Mouse (Mus musculus) gastrocnemius, adult 8-10 months (tissue): ENCODE measurements around the gene Tm4sf20. TPM values are rescaled to one million over a fixed set of nuclear protein-coding genes. Genes with fewer than 3 reads are reported as not detected.

Source experiments
- DNase-seq, 2 experiments: peaks; one replicate each; pipeline ENCODE4 v3.0.0; 2022; ENCODE audit warnings: low spot score in 2 of 2
- total RNA-seq, 4 experiments: library from RNA; stranded (reverse); gene quantifications; 2 replicates each; pipeline ENCODE4 v1.2.4; 2022

Tm4sf20 gene
- total RNA-seq, 4 experiments from 2014 or later = not detected

DNA sequence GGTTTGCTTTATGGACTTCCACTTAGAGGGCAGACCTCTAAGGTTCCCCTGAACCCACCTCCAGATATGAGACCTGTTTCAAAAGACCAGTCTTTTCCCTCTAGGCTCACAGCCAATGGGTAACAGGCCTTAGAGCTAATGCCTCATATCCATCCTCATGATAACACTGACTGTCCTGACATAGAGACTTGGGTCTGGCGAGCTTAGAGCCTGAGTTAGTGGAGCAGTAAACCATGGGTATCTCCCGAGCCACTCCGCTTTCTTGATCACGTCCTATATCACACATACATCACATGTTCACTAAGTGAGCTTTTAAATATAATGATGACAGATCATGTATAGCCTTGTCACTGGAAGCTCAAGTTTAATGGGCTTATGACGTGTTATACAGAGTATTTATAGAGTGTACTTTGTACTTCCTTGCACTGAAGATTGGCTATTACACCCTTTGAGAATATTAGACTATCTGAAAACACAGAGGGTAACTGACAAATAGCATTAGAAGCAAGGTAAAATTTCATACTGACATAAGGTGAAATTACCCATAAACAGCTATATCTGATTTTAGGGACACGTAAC, 11.2 kb upstream of the Tm4sf20 start:
- no peak for DNase-seq

DNA sequence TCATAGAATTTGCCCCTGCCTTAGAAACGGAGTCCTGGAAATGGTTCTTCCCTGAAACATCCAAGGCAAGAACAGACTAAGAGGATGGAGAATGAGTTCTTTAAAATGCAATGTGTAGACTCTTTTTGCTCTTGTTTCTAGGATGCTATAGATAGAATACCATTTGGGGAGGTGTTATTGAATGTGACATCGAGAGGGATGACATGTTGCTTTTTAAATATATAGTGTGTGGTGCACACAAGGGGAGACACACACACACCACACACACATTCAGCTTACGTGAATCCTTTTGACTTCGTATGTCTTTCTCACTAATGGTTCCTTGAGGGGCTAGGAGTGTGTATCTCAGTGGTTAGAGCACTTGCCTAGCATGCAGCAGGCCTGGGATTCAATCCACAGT, 7.0 kb upstream of the Tm4sf20 start:
- no peak for DNase-seq

GRCm38 (mm10) chr1:82773208-82773607, 4.9 kb upstream of the Tm4sf20 start:
- DNase-seq = no peak

DNA sequence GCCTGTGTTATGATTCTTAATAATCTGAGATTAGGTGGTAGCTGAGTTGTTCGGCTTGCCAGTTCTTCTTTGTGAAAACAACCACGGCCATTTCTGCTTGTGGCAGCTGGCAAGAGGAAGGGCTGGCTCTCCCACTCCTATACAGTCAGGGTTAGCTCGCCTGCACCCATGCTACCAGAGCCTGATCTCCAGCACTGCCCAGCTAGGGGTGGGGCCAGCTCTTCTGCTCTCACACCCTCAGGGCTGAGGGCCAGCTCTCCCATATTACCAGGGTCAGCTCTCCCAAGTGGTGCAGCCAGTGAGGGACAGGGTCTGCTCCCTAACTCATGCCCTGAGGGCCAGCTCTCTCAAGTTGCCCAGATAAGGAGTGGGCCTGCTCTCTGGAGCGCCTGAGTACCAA, 4.2 kb upstream of the Tm4sf20 start:
- no peak for DNase-seq

DNA sequence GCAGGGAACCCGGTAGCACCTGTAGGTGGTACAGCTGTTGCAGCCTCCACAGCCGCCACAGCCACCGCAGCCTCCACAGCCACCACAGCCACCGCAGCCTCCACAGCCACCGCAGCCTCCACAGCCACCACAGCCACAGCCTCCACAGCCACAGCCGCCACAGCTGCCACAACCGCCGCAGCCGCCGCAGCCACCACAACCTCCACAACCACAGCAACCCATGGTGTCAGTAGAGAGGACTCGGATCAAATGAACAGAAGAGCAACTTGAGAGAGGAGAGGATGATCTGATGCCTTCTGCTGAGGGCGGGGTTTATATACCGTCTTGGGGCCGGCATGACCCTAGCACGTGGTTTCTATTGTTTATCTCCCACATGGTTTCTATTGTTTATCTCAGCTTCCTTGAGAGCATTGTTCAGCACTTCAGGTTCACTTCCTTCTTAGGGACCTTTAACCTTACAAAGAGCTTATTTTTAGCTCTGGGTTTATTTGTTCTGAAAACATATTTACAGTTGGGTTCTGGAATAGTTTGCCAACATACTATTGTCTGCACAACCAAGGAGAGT, 2.8 kb upstream of the Tm4sf20 start, which contains the start of gene Gm47791:
Gm47791 (minus strand) TSS at position 222 of the 565 bp plus-strand sequence.
- no peak for DNase-seq

GRCm38 (mm10) chr1:82766641-82767040, 1.6 kb downstream of the Tm4sf20 start:
- no peak for DNase-seq

DNA sequence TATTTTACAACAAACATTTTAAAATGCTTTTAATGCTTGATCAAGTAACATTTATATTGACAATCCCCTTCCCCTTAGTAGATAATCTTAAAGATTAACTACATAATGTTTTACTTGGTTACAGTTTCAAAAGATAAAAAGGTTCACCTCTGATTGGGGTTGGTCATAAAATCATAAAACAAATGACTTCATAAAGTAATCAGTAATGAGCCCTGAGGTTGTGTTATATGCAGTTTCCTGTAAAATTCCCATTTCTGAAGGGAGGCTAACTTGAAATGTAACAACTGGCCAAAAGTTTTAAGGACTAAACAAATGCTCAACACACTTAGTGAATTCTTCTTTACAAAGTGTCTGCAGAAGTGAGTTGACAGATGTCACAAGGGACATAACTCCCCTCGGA, 2.0 kb downstream of the Tm4sf20 start:
- no peak for DNase-seq

DNA sequence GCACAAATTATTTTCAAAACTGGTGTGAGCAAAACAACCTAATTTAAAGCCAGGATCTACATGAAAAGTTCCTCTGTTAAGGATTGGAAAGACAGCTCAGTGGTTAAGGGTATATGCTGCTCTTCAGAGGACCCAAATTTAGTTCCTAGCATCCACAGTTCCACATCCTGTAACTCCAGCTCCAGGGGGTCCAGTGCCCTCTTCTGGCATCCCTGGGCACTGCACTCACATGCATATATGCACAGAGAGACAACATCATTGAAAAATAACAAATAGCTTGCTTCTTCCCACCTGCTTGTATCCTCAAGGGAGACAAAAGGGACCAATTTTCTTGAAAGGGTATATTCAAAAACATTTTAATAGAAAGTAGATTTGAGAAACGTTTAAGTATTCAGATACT, 6.0 kb downstream of the Tm4sf20 start:
- DNase-seq = no peak

DNA sequence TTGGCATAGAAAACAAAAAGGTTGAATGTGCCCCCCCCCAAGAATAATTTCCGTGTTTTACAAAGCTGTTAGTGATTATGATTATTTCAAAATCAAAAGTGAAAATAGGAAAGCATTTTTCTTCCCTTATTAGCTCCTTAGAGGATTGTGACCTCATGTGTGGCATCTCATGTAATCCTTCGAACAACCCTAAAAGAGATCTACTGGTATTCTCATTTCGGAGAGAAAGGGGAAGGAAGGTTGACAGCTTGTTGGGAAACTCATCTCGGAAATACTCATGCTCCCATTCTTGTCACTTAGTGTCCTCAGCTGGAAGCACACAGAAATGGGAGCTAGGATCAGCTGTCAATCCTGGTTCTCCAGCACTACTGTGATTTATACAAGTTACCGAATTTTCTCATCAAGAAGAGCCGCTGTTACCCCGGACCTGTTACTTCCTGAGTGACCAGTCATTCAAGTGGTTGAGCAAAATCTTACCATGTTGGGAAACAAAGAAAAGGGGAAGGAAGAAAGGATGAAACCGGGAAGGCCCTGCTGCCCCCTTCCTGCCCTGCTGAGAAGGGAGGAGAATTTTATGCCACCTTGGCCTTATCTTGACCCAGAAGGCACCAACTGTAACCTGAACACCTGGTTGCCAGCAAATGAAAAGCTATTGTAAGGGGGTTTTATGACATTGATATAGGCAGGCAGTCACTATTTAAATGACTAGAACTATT, 6.6 kb downstream of the Tm4sf20 start:
- DNase-seq = no peak

GRCm38 (mm10) chr1:82759520-82759919, 8.7 kb downstream of the Tm4sf20 start:
- no peak for DNase-seq

GRCm38 (mm10) chr1:82747714-82748452, 20.4 kb downstream of the Tm4sf20 start:
- no peak for DNase-seq

DNA sequence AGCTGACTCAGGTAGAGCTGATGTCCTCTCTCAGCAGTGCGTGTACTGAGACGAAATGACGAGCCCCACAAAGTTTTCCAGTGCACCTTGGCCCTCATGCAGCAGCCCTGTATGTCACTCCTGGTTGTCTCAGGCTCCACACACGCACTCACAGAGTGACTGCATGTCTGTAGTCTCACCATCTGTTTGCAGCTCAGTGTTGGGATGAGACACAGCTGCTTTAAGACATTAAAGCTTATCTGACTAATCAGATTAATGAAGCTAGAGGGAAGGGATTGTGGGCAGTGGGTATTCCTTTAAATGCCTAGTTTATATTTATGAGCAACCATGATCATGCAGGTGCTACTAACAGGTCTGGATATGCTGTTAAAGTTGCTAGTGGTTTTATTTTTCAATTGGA, 21.9 kb downstream of the Tm4sf20 start:
- DNase-seq = no peak

GRCm38 (mm10) chr1:82743962-82744361, 24.3 kb downstream of the Tm4sf20 start:
- DNase-seq = no peak

GRCm38 (mm10) chr1:82741539-82741938, 26.7 kb downstream of the Tm4sf20 start:
- no peak for DNase-seq

DNA sequence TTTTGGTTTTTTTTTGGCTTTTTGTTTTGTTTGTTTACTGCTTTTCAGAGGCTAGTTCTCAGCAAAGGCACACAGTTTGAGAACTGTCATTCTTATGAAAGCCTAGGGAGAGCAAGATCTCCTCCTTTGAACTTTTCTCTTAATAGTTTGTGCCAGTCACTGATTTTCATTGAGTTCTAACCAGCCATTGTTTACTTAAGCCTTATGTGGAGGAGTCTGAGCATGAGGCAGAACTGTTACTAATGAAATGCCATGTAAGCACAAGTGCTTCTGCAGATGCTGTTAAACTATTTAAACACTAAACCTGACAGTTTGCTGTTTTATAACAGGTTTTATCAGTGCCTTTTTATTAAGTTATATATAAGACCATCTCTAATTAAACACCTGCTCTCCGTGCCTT, 30.2 kb downstream of the Tm4sf20 start:
- no peak for DNase-seq

- no peak for DNase-seq
Measured at GRCm38 (mm10) chr1:82733357-82733756, 34.9 kb downstream of the Tm4sf20 start.

GRCm38 (mm10) chr1:82726482-82726881, 41.8 kb downstream of the Tm4sf20 start:
- no peak for DNase-seq

GRCm38 (mm10) chr1:82725875-82726185, 42.4 kb downstream of the Tm4sf20 start:
- no peak for DNase-seq

- DNase-seq = peak; percentile 69 to 74
Measured at GRCm38 (mm10) chr1:82725026-82725874, 43.0 kb downstream of the Tm4sf20 start.

GRCm38 (mm10) chr1:82724339-82725025, 43.8 kb downstream of the Tm4sf20 start, which contains the start of gene Mff:
TSS of gene Mff (plus strand) at chr1:82724890.
- peak; percentile 84 for DNase-seq
